Mouse (Mus musculus) neural tube, embryonic 13.5 days (tissue): ENCODE data around the gene Sufu. TPM values are rescaled to one million over a fixed set of nuclear protein-coding genes. Genes with fewer than 3 reads are reported as not detected.

Experiments
- ATAC-seq: fragments of 200-750 bp; cut with Nextera tagmentation; 2 replicates; pipeline ENCODE4 v1.8.0; 2017; ENCODE audit warnings: low read depth, mild to moderate bottlenecking, moderate TSS enrichment, moderate library complexity
- H3K27ac ChIP-seq: fragments of 300-500 bp; sonication (generic); replicated peaks from 2 replicates; pipeline ENCODE4 v1.5.1; 2015; ENCODE audit warnings: moderate library complexity, mild to moderate bottlenecking, inconsistent platforms
- H3K27me3 ChIP-seq: fragments of 300-500 bp; sonication (generic); 2 replicates; pipeline ENCODE4 v1.6.1; 2015; ENCODE audit warnings: mild to moderate bottlenecking, inconsistent platforms
- H3K36me3 ChIP-seq: fragments of 300-500 bp; sonication (generic); 2 replicates; pipeline ENCODE4 v1.6.1; 2015; ENCODE audit warnings: mild to moderate bottlenecking, inconsistent platforms
- H3K4me1 ChIP-seq: fragments of 300-500 bp; sonication (generic); replicated peaks from 2 replicates; pipeline ENCODE4 v1.6.1; 2015; ENCODE audit warnings: inconsistent platforms
- H3K4me2 ChIP-seq: fragments of 300-500 bp; sonication (generic); 2 replicates; pipeline ENCODE4 v1.6.1; 2015; ENCODE audit warnings: inconsistent platforms, mild to moderate bottlenecking, moderate library complexity
- H3K4me3 ChIP-seq: fragments of 300-500 bp; sonication (generic); 2 replicates; pipeline ENCODE4 v1.5.1; 2015; ENCODE audit warnings: mild to moderate bottlenecking, inconsistent platforms
- H3K9ac ChIP-seq: fragments of 300-500 bp; sonication (generic); 2 replicates; pipeline ENCODE4 v1.6.1; 2015; ENCODE audit warnings: moderate library complexity, mild to moderate bottlenecking, inconsistent platforms
- H3K9me3 ChIP-seq: fragments of 300-500 bp; sonication (generic); 2 replicates; pipeline ENCODE4 v1.6.1; 2016; ENCODE audit warnings: inconsistent platforms
- WGBS: fragments of 180-500 bp; shearing (Covaris S2); methylation state at CpG from one replicate; pipeline ENCODE4 v1.1.7; 2015; 5-methylcytosine and 5-hydroxymethylcytosine counted together
- polyA plus RNA-seq: library from polyadenylated mRNA; unstranded; fragments of >200 nt; fragmentation: Nextera tagmentation; extraction: Ambion mirVana; gene quantifications from 2 replicates; pipeline ENCODE4 v1.2.1, GENCODE M21; 2015

The Sufu gene
- polyA plus RNA-seq, 1 experiment from 2014 or later: 24.8 TPM

DNA sequence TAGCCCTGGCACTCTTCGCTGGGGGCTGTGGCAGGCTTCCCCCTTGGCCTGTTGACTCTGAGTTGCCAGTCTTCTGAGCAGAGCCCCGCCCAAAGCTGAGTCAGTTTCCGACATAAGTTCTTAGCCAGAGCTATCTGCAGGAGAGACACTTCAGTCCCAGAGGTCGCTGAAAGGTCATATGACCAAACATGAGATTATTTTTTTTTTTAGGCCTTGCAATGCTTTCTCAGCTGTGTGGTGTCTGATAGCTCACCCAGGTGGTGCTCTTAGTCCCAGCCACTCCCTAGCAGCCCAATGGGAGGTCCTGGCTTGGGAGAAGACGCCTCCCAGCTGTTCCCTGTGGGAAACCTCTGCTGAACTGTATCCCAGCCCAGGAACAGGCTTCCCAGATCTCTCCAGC is 82.1 kb downstream of the Sufu start:
- ATAC-seq: no peak
- Histone ChIP-seq H3K27ac (peak overlapping the region; percentile 62), H3K27me3 (no peaks in the 10 kb centered on the region), H3K4me2 (no peak overlapping the region), H3K36me3 (peaks cover 61% of the 10 kb centered on the region), H3K9ac (no peak overlapping the region), H3K9me3 (no peaks in the 10 kb centered on the region), H3K4me3 (no peak overlapping the region), H3K4me1 (peaks cover 49% of the 10 kb centered on the region)
- WGBS: 68% methylated on average over 5 of the region's 5 CpGs

DNA sequence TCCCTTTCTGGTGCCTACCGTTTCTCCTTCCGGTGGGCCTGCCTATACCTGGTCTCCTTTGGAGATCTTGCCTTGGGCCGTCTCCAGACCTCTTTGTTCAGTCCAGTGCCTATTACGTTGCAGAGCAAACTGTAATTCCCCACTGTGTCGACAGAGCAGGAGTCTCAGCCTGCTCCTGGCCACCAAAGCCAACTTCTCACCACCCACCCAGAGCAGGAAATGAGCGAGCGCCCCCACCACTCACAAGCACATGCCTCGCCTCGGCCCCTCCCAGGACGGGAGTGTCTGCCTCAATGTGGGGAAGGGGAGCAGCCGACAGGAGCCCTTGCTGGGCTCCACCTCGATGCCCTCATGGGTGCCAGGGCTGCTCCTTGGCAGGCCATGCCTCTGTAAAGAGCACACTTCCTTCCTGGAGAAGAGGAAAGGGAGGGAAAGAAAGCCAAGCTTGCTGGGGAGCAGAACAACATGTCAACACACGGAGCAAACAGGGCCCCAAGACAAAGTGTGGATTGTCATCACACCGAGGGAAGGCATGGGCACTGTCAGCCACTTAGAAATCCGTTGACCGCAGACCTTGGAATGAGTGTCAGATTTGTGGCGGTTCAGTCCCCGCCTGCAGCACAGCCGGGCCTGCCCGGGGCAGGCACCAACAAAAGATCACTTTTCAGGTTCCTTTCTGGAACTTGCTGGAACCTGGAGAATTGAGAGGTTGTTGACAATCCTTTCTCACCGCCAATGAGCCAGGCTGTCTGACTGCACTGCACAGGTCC is 82.8 kb downstream of the Sufu start:
- Histone ChIP-seq H3K4me2 (no peak overlapping the region), H3K27me3 (no peaks in the 10 kb centered on the region), H3K9ac (0 out of 2 replicates have a peak overlapping the region, but pooled peaks have one; percentile 31), H3K4me1 (peaks cover 56% of the 10 kb centered on the region), H3K4me3 (no peak overlapping the region), H3K27ac (peak overlapping the region; percentile 2; the same call in 1 of the 2 replicates), H3K9me3 (no peaks in the 10 kb centered on the region), H3K36me3 (peaks cover 61% of the 10 kb centered on the region)
- WGBS: 80% methylated on average over 21 of the region's 21 CpGs
- ATAC-seq: no peak

DNA sequence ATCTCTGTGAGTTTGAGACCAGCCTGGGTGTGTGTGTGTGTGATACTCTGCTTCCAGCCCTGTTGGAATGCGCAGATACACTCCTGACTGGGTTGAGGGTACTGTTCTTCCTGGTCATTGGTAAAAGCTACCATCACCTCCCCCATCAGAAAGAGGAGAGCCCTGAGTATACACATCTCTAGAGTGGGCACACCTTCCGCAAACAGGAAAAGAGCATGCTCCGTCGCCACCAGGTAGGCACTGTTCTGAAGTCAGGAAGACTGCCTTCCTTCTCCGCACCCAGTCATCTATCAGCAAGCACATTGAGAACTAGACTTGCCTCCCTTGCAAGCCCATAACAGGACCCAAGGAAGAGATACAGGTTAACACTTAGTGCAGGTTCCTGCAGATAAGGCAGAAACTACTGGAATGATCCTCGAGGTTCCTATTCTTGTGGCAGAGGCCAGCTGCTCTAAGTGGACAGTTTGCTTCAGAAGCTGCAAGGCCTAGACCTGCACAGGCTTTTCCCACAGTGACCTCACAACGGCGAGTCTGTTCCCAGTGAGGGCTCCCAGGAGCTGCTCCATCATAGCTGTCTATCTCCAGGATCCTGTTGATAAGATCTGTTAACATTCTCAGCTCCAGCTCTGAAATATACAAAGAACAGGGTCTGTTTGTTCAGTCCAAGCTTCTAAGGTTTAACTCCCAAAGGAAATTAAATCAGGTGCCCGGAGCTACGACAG is 84.1 kb downstream of the Sufu start:
- H3K9ac ChIP-seq: no peak overlapping the region
- H3K4me1 ChIP-seq: peaks cover 61% of the 10 kb centered on the region
- ATAC-seq: no peak
- H3K27ac ChIP-seq: peak overlapping the region; percentile 56
- H3K27me3 ChIP-seq: no peaks in the 10 kb centered on the region
- peaks cover 60% of the 10 kb centered on the region for H3K36me3 ChIP-seq
- H3K9me3 ChIP-seq: no peaks in the 10 kb centered on the region
- H3K4me2 ChIP-seq: no peak overlapping the region
- 76% methylated on average over 10 of the region's 10 CpGs for WGBS
- no peak overlapping the region for H3K4me3 ChIP-seq

DNA sequence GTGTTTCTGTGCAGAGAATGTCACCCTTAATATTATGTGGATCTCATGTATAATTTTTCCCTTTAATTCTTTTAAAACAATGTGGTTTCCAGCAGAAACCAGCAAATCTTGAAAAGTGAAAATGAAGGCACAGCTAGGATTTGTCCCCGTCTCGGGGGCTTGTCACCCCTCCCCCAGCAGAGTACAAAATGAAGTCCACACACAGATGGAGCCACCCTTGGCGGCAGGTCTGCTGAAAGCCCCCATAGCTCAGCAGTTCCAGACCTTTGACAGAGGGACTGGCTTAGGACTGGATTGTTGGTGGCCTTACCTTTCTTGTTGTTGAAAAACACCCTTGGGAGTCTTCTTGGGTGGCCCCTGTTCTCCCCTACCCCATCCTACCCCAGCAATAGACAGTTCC is 84.7 kb downstream of the Sufu start:
- Histone ChIP-seq H3K4me2 (no peak overlapping the region), H3K36me3 (peaks cover 64% of the 10 kb centered on the region), H3K4me1 (peaks cover 61% of the 10 kb centered on the region), H3K4me3 (no peak overlapping the region), H3K27ac (peak overlapping the region; percentile 56), H3K27me3 (no peaks in the 10 kb centered on the region), H3K9ac (peak overlapping the region; percentile 31; the same call in 1 of the 2 replicates), H3K9me3 (no peaks in the 10 kb centered on the region)
- WGBS: 48% methylated on average over 3 of the region's 3 CpGs
- no peak for ATAC-seq

DNA sequence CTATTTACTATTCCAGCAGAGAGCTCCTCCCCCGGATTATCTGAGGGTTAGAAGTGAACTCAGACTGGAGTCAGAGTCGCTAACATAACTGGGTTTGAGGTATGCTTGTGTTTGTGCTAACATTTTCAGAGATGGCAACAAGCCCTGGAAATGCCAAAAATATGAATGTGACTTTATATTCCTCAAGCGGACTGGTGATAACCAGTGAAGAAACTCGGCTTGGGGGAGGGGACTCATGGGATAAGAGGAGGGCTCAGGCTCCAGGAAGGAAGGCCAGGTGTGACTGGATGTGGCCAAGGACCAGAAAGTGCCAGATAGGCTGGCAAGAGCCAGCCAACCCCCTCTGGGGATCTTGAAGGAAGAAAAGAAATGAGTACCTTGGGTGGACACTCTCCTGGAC is 85.1 kb downstream of the Sufu start:
- Histone ChIP-seq H3K9ac (0 out of 2 replicates have a peak overlapping the region, but pooled peaks have one; percentile 31), H3K36me3 (peaks cover 68% of the 10 kb centered on the region), H3K27me3 (no peaks in the 10 kb centered on the region), H3K4me1 (peaks cover 61% of the 10 kb centered on the region), H3K9me3 (no peaks in the 10 kb centered on the region), H3K27ac (0 out of 2 replicates have a peak overlapping the region, but pooled peaks have one; percentile 56), H3K4me3 (no peak overlapping the region), H3K4me2 (no peak overlapping the region)
- WGBS: 36% methylated on average over 4 of the region's 4 CpGs
- ATAC-seq: no peak

DNA sequence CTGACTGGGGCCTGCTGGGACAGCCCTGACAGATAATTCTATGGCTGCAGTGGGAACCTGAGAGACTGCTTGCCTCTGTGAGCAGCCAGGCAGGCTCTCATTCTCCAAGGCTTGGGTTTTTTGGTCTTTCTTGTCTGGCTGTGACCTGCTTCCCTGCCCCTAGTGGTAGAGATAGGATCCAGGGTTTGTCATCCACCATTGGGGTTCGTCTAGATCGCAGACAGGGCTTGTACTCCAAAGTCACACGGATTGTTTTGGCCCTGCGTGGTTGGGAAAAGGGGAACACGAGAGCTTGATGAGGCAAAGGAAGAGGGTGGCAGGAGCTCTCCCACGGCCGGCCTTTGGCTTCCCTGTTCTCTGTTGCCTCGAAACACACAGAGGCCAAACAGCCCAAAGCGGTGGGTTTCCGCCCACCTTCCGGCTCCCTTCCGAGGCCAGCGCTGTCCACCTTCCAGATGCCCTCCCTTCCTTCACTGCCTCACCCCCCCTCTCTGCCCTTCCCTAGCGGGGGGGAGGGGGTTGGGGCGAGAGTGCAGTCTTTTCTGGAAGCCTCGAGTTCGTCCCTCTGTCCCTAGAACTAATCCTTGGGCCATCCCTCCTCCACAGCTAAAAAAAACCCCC is 86.3 kb downstream of the Sufu start:
- Histone ChIP-seq H3K36me3 (peaks cover 69% of the 10 kb centered on the region), H3K9ac (no peak overlapping the region; the same call in 1 of the 2 replicates), H3K4me3 (no peak overlapping the region), H3K4me2 (no peak overlapping the region), H3K9me3 (no peaks in the 10 kb centered on the region), H3K4me1 (peaks cover 49% of the 10 kb centered on the region), H3K27ac (no peak overlapping the region; the same call in 1 of the 2 replicates), H3K27me3 (no peaks in the 10 kb centered on the region)
- WGBS: 52% methylated on average over 15 of the region's 17 CpGs
- no peak for ATAC-seq

DNA sequence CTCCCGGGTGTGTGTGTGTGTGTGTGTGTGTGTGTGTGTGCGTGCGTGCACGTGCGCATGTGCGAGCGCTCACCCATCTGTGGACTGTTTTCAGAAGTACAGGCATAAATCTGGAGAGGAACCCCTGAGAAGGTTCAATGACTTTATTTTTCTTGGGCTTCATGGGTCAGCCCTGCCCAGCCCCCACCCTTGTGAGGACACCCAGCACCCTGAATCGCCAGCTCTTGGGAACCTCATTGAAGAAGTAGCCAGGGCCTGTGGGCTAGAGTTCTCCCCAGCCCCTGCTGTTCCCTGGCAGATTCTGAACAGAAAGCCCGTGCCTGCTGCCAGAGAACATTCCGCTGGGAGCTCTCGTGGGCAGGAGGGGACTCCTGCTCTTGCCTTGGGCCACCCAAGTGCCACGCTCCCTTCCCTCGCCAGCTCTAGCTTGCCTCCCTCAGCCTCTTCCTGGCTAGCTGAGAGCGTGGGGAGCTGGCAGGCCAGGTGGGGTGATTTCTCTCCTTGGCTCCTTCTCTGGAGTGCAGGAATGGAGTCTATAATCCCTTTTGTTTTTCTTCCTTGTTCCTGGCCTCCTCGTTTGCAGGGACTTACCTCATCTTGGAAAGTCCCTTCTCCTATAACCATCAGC is 87.1 kb downstream of the Sufu start:
- no peak overlapping the region for H3K4me3 ChIP-seq
- peaks cover 64% of the 10 kb centered on the region for H3K36me3 ChIP-seq
- no peak for ATAC-seq
- H3K9me3 ChIP-seq: no peaks in the 10 kb centered on the region
- no peaks in the 10 kb centered on the region for H3K27me3 ChIP-seq
- peaks cover 42% of the 10 kb centered on the region for H3K4me1 ChIP-seq
- H3K9ac ChIP-seq: 0 out of 2 replicates have a peak overlapping the region, but pooled peaks have one; percentile 13
- H3K4me2 ChIP-seq: no peak overlapping the region
- peak overlapping the region; percentile 64 for H3K27ac ChIP-seq
- 74% methylated on average over 15 of the region's 15 CpGs for WGBS

DNA sequence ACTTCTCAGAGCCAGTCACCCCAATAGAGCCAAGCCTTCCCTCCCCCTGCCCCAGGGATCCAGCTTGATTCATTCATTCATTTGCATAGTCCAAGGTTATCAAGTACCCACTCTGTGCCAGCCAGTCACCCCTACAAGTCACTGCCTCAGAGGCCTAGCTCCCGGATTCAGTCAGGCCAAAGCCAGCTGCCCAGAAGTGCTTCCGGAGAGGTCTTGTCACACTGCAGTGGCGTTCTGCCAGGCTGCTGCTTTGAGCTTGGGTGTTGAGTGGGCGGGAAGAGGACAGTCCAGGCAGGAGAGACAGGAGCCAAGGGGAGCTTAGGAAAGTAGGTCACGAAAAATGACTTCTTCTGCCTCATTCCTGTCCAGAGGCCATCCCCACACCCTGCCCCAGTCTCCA is 87.8 kb downstream of the Sufu start:
- Histone ChIP-seq H3K9ac (0 out of 2 replicates have a peak overlapping the region, but pooled peaks have one; percentile 13), H3K9me3 (no peaks in the 10 kb centered on the region), H3K4me2 (no peak overlapping the region), H3K4me1 (peaks cover 42% of the 10 kb centered on the region), H3K27ac (0 out of 2 replicates have a peak overlapping the region, but pooled peaks have one; percentile 64), H3K36me3 (peaks cover 61% of the 10 kb centered on the region), H3K4me3 (no peak overlapping the region), H3K27me3 (no peaks in the 10 kb centered on the region)
- WGBS: 81% methylated on average over 5 of the region's 5 CpGs
- no peak for ATAC-seq

DNA sequence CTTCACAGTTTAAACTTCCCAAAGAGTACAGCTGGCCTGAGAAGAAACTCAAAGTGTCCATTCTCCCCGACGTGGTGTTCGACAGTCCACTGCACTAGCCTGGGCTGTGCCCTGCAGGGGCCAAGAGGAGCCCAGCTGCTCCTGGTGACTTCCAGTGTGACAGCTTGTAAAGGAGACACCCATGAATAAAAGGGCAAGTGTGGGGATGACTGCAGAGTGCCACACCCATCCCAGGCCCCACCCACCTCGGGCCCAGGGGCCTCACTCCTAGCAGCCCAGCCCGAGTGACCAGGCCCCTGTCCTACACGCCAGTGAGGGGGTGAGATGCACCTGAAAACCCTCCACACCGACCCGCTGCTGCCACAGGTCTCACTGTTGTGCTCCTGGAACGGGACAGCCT is 89.2 kb downstream of the Sufu start:
- no peaks in the 10 kb centered on the region for H3K27me3 ChIP-seq
- WGBS: 74% methylated on average over 9 of the region's 9 CpGs
- no peak overlapping the region for H3K4me2 ChIP-seq
- no peak overlapping the region for H3K4me3 ChIP-seq
- no peak overlapping the region for H3K27ac ChIP-seq
- H3K9me3 ChIP-seq: no peaks in the 10 kb centered on the region
- peaks cover 43% of the 10 kb centered on the region for H3K4me1 ChIP-seq
- H3K9ac ChIP-seq: no peak overlapping the region
- ATAC-seq: no peak
- peaks cover 47% of the 10 kb centered on the region for H3K36me3 ChIP-seq

DNA sequence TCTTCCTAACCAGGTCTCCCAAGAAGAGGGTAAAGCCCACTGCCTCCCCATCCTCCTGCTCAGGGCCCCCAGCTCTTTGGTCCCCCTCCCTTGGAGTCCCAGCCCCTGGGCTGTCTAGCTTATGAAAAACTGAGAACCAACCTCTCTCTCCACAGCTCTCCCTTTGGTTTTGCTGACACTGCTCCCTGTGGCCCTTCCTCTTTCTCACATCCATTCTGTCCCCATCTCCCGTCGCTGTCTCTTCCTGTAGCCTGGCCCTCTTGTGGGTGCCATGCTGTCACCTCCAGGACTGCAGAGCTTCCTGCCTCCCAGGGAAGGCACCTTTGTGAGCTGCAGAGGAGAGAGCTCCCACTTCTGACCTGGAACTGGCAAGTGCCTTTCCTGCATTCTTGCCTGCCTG is 90.0 kb downstream of the Sufu start:
- Histone ChIP-seq H3K27ac (no peak overlapping the region), H3K4me3 (no peak overlapping the region), H3K9me3 (no peaks in the 10 kb centered on the region), H3K27me3 (no peaks in the 10 kb centered on the region), H3K4me1 (peaks cover 35% of the 10 kb centered on the region), H3K4me2 (no peak overlapping the region), H3K9ac (no peak overlapping the region), H3K36me3 (peaks cover 46% of the 10 kb centered on the region)
- no peak for ATAC-seq
- 70% methylated on average over 2 of the region's 2 CpGs for WGBS

DNA sequence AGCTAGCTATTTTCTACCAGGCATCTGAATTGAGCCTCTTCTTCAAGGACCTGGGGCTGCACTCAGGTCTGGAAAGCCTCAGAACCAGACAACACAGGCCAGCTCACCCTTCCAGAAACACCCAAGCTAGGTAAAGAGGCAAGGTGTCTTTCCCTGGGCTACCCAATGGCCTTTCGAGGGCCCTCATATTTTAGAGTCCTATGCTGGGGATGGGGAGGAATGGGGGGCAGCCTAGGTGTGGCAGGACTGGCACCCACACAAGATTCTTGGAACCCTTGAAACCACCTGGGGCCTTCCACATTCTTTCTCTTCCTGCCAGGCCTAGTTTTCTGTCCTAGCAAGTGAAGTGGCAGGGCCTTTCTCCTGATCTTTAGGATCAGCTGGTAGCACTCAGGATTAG is 92.8 kb downstream of the Sufu start:
- no peak overlapping the region for H3K4me3 ChIP-seq
- H3K9ac ChIP-seq: no peak overlapping the region
- H3K4me1 ChIP-seq: peaks cover 10% of the 10 kb centered on the region
- ATAC-seq: no peak
- peaks cover 37% of the 10 kb centered on the region for H3K36me3 ChIP-seq
- no peaks in the 10 kb centered on the region for H3K27me3 ChIP-seq
- no peak overlapping the region for H3K4me2 ChIP-seq
- H3K9me3 ChIP-seq: no peaks in the 10 kb centered on the region
- H3K27ac ChIP-seq: no peak overlapping the region
- WGBS: 96% methylated on average over 1 of the region's 1 CpGs
